Mouse (Mus musculus): Measurements from ENCODE around the gene Olfr1150-ps1.

Olfr1150-ps1 gene

DNA sequence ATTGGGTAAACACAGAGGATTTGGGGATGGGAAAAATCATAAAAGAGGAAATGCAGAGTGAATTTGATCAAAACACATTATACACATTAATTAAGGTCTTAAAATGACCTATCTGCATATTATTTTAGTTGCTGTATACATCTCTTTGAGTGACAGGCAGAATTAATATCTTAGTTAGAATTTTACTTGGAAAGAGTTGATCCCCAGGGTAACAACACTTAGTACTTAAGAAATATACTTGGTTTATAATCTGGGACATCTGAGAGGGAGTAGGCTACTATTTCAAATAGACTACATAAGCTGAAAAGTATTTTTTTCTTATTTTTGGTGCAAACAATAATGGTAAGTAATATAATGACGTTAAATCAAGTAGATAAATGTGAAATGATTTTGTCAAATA, at the start of gene Olfr1150-ps1:
Olfr1150-ps1 (plus strand) TSS at position 301 of the 400 bp plus-strand sequence.
- DNase-seq (ENCODE audit: low spot score) = no peak

- DNase-seq (ENCODE audit: low spot score) = no peak
Observed at GRCm38 (mm10) chr2:87800292-87800691, 43.5 kb upstream of the Olfr1150-ps1 start, which contains the start of gene Olfr1143. TSS of gene Olfr1143 (plus strand) at chr2:87800592.

DNA sequence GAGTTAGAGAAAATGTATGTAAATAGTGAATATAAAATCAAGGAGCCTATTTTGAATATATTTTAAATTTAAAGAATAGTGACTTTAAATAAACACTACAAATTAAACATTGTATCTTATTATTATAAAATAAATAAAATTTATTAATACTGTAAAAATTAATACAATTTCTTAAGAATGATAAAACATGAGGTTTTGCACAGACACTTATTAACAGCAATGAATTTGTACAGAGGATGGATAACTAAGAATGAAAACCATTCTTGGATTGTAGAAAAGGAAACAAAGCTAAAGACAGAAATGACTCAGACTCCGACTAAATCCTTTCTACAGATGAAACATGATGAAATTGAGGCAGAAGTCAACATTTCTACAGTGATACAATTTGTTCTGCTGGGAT, 34.3 kb upstream of the Olfr1150-ps1 start, which contains the start of gene Olfr1145:
Olfr1145 (plus strand) TSS at position 301 of the 400 bp plus-strand sequence.
- DNase-seq (ENCODE audit: low spot score) = no peak

DNA sequence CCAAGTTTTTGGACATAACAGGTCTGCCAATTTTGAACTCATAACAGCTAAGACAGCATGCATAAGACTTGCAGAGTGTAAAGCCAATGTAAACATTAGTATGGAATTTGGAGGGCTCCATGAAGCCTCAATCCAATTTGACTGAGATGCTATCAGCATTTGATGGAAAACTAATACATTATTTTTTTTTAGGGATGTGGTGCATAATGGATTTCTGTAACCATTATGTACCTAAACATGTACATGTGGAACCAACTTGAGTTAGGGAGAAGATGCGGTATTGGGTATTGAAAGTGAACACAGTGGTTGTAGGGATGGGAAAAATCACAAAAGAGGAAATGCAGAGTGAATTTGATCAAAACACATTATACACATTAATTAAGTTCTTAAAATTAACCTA, 13.6 kb upstream of the Olfr1150-ps1 start, which contains the start of gene Olfr1148:
Olfr1148 (plus strand) TSS at position 301 of the 400 bp plus-strand sequence.
- DNase-seq (ENCODE audit: low spot score) = no peak

- DNase-seq (ENCODE audit: low spot score) = no peak
Observed at GRCm38 (mm10) chr2:87855562-87855961, 11.8 kb downstream of the Olfr1150-ps1 start, which contains the start of gene Olfr1151. TSS of gene Olfr1151 (plus strand) at chr2:87855862.

DNA sequence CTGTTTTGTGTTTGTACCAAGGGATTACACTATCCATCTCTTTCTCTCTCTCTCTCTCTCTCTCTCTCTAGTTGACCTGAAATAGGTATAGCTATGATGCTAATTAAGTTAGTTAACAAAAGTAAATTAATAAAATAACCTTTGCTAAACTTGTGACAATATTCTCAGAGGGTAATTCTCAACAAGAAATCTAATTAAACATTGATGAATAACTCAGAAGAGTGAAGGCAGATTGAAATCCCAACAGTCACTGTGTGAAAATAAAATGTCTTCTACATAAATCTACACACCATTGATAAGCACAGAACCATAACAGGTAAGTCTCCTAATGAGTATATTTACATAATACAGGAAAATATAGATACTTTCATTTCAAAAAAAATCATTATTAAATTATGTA, 22.4 kb downstream of the Olfr1150-ps1 start, which contains the start of gene Olfr1152:
Olfr1152 (plus strand) TSS at position 301 of the 400 bp plus-strand sequence.
- no peak for DNase-seq (ENCODE audit: low spot score)

DNA sequence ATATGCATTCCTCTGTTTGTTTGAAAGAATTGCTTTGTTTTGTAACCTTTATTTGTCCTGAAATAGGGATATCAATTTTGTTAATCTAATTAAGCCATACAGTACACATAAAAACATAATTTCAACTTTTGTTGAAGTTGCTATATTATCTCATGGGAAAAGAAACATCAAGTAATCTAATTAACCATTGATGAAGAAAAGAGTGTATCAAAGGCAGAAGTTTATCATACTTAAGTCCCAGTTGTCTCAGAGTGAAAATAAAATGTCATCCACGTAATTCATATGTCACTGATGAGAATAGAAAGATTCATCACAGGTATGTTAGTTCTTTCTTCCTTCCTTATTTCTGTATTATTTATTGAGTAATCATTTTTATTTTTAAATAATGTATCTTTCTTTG, 50.9 kb downstream of the Olfr1150-ps1 start, which contains the start of gene Olfr1153:
Olfr1153 (plus strand) TSS at position 301 of the 400 bp plus-strand sequence.
- no peak for DNase-seq (ENCODE audit: low spot score)
